Mouse (Mus musculus) midbrain, postnatal 0 days (tissue): ENCODE measurements around the gene Triobp. TPM values are rescaled to one million over a fixed set of nuclear protein-coding genes. Genes with fewer than 3 reads are reported as not detected.

Source experiments
- ATAC-seq: fragments of 200-750 bp; cut with Nextera tagmentation; 2 replicates; pipeline ENCODE4 v1.8.0; 2017; ENCODE audit warnings: moderate number of reproducible peaks, mild to moderate bottlenecking, moderate TSS enrichment, moderate library complexity; ENCODE audit not compliant: low FRiP score
- DNase-seq: peaks from one replicate; pipeline ENCODE4 v3.0.0-alpha.2; 2015; ENCODE audit warnings: low spot score
- H3K27ac ChIP-seq: fragments of 300-500 bp; sonication (generic); 2 replicates; pipeline ENCODE4 v1.5.1; 2014; ENCODE audit warnings: low read depth, mild to moderate bottlenecking, low read length, mixed read lengths
- H3K27me3 ChIP-seq: fragments of 300-500 bp; sonication (generic); 2 replicates; pipeline ENCODE4 v1.6.1; 2014; ENCODE audit warnings: low read length, control low read depth, mixed read lengths; ENCODE audit not compliant: insufficient read depth
- H3K36me3 ChIP-seq: fragments of 300-500 bp; sonication (generic); 2 replicates; pipeline ENCODE4 v1.6.1; 2014; ENCODE audit warnings: low read length, control low read depth, mixed read lengths; ENCODE audit not compliant: insufficient read depth
- H3K4me1 ChIP-seq: fragments of 300-500 bp; sonication (generic); 2 replicates; pipeline ENCODE4 v1.6.1; 2014; ENCODE audit warnings: mild to moderate bottlenecking, control low read depth, antibody characterized with exemption, low read length, mixed read lengths; ENCODE audit not compliant: insufficient read depth
- H3K4me2 ChIP-seq: fragments of 300-500 bp; sonication (generic); 2 replicates; pipeline ENCODE4 v1.6.1; 2014; ENCODE audit warnings: low read depth, mild to moderate bottlenecking, low read length, mixed read lengths; ENCODE audit not compliant: poor library complexity, severe bottlenecking
- H3K4me3 ChIP-seq: fragments of 300-500 bp; sonication (generic); 2 replicates; pipeline ENCODE4 v1.5.1; 2014; ENCODE audit warnings: low read depth, mild to moderate bottlenecking, low read length, moderate library complexity
- H3K9ac ChIP-seq: fragments of 300-500 bp; sonication (generic); replicated peaks from 2 replicates; pipeline ENCODE4 v1.6.1; 2014; ENCODE audit warnings: mild to moderate bottlenecking, low read length, moderate library complexity, mixed read lengths; ENCODE audit not compliant: poor library complexity, severe bottlenecking
- H3K9me3 ChIP-seq: fragments of 300-500 bp; sonication (generic); 2 replicates; pipeline ENCODE4 v1.6.1; 2016; ENCODE audit warnings: low read length, control low read depth
- CTCF ChIP-seq: IDR thresholded peaks from 2 replicates; pipeline ENCODE4 v1.5.1; 2016; ENCODE audit warnings: antibody characterized with exemption, mild to moderate bottlenecking
- WGBS: fragments of 180-500 bp; shearing (Covaris S2); extraction: QIAGEN DNeasy Blood & Tissue Kit; methylation state at CpG from one replicate; pipeline ENCODE4 v1.1.7; 2014; 5-methylcytosine and 5-hydroxymethylcytosine counted together
- polyA plus RNA-seq: library from polyadenylated mRNA; unstranded; fragments of >200 nt; fragmentation: Nextera tagmentation; extraction: Ambion mirVana; gene quantifications from 2 replicates; pipeline ENCODE4 v1.2.1, GENCODE M21; 2015
- total RNA-seq: library from RNA; depleted of rRNA; stranded (reverse); fragments of >200 nt; gene quantifications from 2 replicates; pipeline ENCODE4 v1.2.3, GENCODE M21; 2014

The Triobp gene
- total and polyA plus RNA-seq, 2 experiments from 2014 or later, result 28.4 to 40.0 TPM

GRCm38 (mm10) chr15:78984286-78984778 is 36.8 kb downstream of the Triobp start:
- H3K27ac ChIP-seq, result no peak overlapping the region
- DNase-seq (no peak), ATAC-seq (no peak)
- no peak overlapping the region for H3K4me3 ChIP-seq
- peaks cover 5% of the 10 kb centered on the region; the same call in 1 of the 2 replicates for H3K4me1 ChIP-seq
- H3K36me3 ChIP-seq, result peaks cover 10% of the 10 kb centered on the region
- H3K4me2 ChIP-seq, result peak overlapping the region; percentile 62
- H3K9me3 ChIP-seq, result no peaks in the 10 kb centered on the region
- no peaks in the 10 kb centered on the region for H3K27me3 ChIP-seq
- no peak overlapping the region for H3K9ac ChIP-seq
- WGBS, result 55% methylated on average over 5 of the region's 5 CpGs
- no peak for TF ChIP-seq CTCF

GRCm38 (mm10) chr15:78986536-78987220 is 39.2 kb downstream of the Triobp start:
- no peak overlapping the region for H3K4me3 ChIP-seq
- WGBS, result 63% methylated on average over 11 of the region's 11 CpGs
- ATAC-seq, result no peak
- H3K9ac ChIP-seq, result no peak overlapping the region
- TF ChIP-seq CTCF, result no peak
- peaks cover 5% of the 10 kb centered on the region; the same call in 1 of the 2 replicates for H3K4me1 ChIP-seq
- no peak overlapping the region for H3K27ac ChIP-seq
- no peaks in the 10 kb centered on the region for H3K27me3 ChIP-seq
- H3K9me3 ChIP-seq, result no peaks in the 10 kb centered on the region
- no peak for DNase-seq
- H3K36me3 ChIP-seq, result peaks cover 33% of the 10 kb centered on the region
- no peak overlapping the region for H3K4me2 ChIP-seq

GRCm38 (mm10) chr15:78988499-78988971 is 41.0 kb downstream of the Triobp start:
- 46% methylated on average over 14 of the region's 14 CpGs for WGBS
- Histone ChIP-seq H3K4me3 (no peak overlapping the region), H3K9me3 (no peaks in the 10 kb centered on the region), H3K27ac (no peak overlapping the region), H3K36me3 (peaks cover 50% of the 10 kb centered on the region), H3K27me3 (no peaks in the 10 kb centered on the region), H3K9ac (no peak overlapping the region), H3K4me1 (no peaks in the 10 kb centered on the region), H3K4me2 (no peak overlapping the region)
- no peak for TF ChIP-seq CTCF
- ATAC-seq, result peak; percentile 62
- peak; percentile 93 for DNase-seq

- no peak overlapping the region for H3K4me2 ChIP-seq
- H3K4me3 ChIP-seq, result no peak overlapping the region
- no peaks in the 10 kb centered on the region for H3K4me1 ChIP-seq
- ATAC-seq, result no peak
- no peaks in the 10 kb centered on the region for H3K9me3 ChIP-seq
- DNase-seq, result no peak
- WGBS, result 91% methylated on average over 14 of the region's 14 CpGs
- no peak overlapping the region for H3K27ac ChIP-seq
- no peak overlapping the region for H3K9ac ChIP-seq
- TF ChIP-seq CTCF, result no peak
- peaks cover 59% of the 10 kb centered on the region for H3K36me3 ChIP-seq
- H3K27me3 ChIP-seq, result no peaks in the 10 kb centered on the region
Observed at GRCm38 (mm10) chr15:78989152-78990092, 41.9 kb downstream of the Triobp start.

- TF ChIP-seq CTCF, result no peak
Observed at GRCm38 (mm10) chr15:78990093-78990463, 42.6 kb downstream of the Triobp start.

More at GRCm38 (mm10) chr15:78990093-78990463, 42.6 kb downstream of the Triobp start:
- peaks cover 63% of the 10 kb centered on the region for H3K36me3 ChIP-seq
- H3K4me1 ChIP-seq, result no peaks in the 10 kb centered on the region
- H3K4me2 ChIP-seq, result no peak overlapping the region
- no peak for ATAC-seq
- 96% methylated on average over 9 of the region's 9 CpGs for WGBS
- DNase-seq, result no peak
- no peaks in the 10 kb centered on the region for H3K27me3 ChIP-seq
- no peak overlapping the region for H3K4me3 ChIP-seq
- no peak overlapping the region for H3K27ac ChIP-seq
- no peaks in the 10 kb centered on the region for H3K9me3 ChIP-seq
- no peak overlapping the region for H3K9ac ChIP-seq
